Mouse (Mus musculus) mesoderm, embryonic 11.5 days (tissue): Measurements from ENCODE around the gene Lrp5.
A peak's percentile ranks its signal among the peaks of the same experiment; 100 is the strongest.

Source experiments
- DNase-seq: peaks from one replicate; pipeline ENCODE4 v3.0.0-alpha.2; 2012; ENCODE audit warnings: low read depth, low spot score

Gene Lrp5

DNA sequence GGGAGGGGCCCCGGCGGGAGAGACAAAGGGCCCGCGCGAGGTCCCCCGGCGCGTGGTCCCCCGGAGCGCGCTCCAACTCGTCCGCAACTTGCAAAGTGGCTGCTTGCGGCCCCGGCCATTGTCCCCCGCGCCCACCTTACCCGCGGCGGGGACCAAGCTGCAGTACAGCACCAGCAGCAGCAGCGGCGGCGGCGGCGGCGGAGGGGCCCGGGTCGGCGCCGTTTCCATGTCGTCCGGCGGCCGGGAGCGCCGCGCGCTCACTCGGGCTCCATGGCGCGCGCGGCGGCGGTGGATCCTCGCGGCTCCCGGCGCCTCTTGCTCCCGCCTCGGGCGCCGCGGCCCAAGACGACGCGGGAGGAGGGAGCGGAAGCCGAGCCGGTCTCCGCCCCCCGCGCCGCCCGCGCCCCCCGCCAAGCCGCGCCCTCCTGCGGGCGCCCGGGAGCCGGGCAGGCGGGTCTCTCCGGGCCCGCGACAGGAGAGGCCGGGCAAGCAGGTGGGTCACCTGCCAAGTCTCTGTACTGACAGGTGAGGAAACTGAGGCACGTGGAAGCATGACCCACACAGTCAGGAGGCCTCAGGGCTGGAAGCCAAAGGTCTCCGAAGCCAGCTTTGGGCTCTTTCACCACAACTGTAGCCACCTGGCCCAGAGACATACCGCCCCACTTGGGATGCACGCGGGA lies at the start of gene Lrp5:
Gene Lrp5 (minus strand): TSS at position 350 of the 680 bp plus-strand sequence.
- DNase-seq, result peak; percentile 27

DNA sequence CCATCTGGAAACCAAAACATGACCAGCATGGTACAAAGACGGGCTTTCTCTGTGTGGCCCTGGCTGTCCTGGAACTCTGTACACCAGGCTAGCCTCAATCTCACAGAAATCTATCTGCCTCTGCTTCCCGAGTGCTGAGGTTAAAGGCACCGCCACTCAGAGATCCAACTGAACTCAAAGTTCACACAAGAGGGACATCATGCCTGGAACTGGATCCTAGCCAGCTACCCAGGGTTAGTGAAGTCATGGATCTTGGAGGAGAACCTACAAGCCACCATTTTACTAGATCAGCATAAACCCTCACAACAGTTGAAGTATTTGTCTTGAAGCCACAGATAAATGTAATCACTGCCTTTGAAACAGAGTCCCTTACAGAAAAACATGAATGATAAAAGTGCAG lies 49.6 kb upstream of the Lrp5 start:
- no peak for DNase-seq

DNA sequence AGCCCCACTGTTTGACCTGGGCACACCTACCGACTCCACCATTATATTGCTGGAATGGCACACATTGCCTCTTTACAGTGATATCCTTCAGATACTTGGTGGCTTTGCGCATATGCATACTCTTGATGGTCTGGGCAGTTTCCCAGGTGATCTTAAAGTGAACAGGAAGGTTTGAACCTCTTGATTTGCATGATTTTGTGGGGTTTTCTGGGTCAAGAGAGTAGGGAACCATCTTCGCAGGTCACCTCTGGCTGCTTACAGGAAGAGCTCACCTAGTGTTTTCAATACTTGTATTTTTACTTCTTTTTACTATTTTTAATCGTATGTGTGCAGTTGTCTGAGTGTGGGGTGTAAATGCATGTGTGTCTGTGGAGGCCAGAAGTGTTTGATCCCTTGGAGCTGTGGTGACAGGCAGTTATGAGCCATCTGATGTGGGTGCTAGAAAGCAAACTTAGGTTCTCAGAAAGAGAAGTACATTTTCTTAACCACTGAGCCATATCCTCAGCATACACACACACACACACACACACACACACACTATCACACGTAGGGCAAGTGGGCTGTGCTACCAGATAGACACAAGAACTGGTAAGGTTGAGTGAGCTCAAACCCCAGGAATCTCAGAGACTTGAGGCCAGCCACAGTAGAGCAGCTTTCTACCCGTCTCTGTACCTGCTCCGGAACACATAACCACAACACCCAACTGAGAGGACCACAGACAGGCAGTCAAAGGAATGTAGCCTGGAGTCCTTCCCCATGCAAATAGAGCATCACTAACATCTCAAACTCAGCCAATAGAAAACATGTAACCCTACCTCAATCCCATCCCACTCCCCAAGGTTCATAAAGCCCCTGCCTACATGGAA lies 44.6 kb upstream of the Lrp5 start:
- DNase-seq, result no peak

DNA sequence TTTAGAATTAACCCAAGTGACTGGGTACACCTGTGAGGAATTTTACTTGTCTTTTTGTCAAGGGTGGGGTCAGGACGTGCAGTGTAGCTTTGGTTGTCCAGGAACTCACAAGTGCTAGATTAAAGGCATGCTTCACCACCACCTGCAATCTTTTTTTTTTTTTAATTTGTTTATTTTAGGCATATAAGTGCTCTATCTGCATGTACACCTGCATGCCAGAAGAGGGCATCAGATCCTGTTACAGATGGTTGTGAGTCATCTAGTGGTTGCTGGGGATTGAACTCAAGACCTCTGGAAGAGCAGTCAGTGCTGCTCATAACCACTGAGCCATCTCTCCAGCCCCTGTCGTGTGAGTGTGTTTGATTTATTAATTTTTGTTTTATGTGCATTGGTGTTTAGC lies 42.5 kb upstream of the Lrp5 start:
- DNase-seq, result no peak

DNA sequence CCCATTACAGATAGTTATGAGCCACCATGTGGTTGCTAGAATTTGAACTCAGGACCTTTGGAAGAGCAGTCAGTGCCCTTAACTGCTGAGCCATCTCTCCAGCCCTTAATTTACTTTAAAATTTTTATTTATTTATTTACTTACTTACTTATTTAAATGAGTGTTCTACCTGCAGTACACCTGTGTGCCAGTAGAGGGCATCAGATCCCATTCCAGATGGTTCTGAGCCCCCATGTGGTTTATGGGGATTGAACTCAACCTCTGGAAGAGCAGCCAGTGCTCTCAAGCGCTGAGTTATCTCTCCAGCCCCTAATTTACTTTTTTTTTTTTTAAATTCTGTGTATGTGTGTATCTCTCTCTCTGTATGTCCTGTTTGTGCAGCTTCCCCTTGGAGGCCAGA lies 38.4 kb upstream of the Lrp5 start:
- peak; percentile 80 for DNase-seq

DNA sequence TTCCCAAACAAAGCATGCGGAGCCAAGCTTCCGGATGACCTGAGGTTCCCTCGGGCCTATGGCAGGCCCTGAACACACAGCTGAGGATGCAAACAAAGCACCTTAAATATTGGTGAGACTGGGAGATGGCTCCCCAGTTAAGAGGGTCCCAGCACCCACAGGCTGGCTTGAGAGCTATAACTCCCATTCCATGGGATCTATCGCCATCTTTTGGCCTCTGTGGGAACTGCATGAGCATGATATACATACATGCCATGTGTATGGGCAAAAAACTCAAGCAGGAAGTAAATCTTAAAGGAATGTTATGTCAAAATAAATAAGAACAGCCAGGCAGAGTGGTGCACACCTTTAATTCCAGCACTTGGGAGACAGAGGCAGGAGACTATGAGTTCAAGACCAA lies 37.5 kb upstream of the Lrp5 start:
- DNase-seq, result peak; percentile 64

DNA sequence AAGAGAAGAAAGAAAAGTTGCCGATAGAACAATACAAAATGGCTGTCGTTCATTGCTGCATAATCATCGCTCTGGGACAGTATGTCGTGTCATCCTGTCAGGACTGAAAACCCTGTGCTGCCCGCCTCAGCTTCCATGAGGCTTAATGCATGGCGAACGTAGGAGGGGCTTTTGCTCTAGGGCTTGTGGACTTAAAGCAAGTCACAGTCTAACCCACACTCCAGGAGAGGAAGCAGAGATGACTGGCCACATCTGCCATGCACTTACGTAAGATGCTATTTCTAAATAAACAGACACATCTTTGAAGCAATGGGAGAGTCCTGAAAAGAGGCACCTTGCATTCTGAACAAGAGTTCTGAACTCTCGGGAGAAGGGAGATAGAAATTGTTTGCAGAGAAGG lies 36.8 kb upstream of the Lrp5 start:
- DNase-seq, result no peak

DNA sequence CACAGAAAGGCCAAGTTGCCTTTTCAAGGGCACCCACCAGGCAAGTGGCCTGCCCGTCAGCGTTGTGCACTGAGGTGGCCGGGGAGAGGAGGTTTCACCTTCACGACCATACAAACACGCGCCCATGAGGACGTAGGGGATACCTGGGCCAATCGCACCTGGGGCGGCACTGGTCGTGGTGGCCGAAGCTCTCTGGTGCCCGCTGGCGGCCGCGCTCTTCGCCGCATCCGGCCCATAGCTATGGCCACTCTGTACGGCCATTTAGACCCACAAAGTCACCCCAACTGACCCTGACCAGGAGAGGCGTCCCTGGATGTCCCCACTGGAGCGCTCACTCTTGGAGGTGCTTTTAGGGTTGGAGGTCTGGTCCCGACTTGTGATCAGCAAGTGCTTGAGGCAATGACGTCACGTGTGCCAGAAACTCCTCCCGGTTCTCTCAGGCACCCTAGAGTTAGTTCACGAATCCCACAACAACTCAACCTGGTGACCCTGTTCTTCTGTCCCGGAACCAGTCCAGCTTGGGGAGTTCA lies 33.1 kb upstream of the Lrp5 start:
- DNase-seq, result peak; percentile 30

DNA sequence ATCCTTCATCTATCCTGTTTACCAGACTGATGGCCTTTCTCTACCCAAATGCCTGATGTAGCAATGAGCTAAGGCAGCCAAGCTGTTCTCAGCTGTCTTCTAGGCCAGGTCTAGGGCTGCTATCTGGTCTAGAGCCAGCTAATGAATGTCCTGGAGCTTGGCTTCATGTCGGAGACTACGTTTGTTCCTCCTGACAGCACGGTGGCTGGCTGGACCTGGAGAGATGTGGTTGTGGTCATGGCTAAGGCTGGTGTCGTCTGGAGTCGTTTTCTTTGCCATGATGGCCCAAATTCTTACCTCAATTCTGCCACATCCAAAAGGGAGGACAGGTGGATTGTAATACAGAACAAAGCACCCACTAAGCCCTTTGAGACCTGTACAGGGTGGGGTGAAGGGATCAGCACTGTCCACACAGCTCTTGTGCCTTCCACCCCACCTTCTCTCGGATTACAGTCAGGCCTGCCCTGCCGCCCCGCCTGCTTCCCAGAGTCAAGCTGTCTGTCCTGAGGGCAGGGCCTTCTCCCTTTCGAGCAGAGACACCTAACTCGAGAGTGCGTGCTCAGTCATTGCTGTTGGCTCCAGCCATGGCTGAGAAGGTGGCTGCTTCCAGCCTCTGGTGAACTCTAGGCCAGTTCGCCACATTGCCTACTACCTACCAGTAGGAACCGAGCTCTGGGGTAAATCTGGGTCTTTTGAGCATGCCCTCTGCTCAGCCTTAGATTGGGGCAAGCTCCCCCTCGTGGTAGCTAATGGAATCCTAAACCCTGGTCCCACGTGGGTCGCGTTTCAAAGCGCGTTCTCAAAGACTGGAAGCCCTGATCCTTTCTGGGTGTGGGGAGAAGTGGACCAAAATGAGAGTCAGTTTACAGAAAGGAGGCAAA lies 32.4 kb upstream of the Lrp5 start:
- peak; percentile 80 for DNase-seq

DNA sequence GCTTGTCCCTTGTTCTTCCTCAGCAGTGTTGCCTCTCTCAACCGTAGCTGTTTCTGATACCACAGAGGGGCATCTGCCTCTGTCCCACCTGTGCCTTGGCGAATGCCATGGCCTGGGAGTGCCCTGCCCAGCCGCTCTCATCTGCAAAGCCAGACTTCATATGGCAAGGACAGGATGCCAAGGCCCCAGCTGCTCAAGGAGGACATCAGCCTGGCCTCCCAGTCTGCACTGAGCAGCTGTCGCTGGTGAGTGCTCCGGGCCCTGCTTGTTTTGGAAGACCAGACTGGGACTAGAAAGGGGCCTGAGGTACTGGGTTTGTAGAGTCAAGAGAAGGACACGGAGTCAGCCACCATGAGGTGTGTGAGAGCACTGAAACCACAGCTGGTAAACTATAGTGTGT lies 28.0 kb upstream of the Lrp5 start:
- no peak for DNase-seq

DNA sequence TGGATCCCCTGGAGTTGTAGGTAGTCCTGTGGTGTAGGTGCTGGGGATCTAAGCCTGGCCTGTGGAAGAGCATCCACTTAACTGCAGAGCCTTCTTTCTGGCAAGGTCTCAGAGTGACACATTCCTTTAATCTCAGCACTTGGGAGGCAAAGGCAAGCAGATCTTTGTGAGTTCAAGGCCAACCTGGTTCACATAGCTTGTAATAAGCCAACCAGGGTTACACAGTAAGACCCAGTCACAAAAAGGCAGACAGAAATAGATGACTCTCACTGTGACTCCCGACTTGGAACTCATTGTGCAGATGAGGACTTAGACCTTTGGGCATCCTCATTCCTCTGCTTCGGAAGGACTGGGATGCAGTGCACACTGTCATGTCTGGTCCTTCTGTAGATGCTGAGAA lies 24.1 kb upstream of the Lrp5 start:
- DNase-seq, result no peak

DNA sequence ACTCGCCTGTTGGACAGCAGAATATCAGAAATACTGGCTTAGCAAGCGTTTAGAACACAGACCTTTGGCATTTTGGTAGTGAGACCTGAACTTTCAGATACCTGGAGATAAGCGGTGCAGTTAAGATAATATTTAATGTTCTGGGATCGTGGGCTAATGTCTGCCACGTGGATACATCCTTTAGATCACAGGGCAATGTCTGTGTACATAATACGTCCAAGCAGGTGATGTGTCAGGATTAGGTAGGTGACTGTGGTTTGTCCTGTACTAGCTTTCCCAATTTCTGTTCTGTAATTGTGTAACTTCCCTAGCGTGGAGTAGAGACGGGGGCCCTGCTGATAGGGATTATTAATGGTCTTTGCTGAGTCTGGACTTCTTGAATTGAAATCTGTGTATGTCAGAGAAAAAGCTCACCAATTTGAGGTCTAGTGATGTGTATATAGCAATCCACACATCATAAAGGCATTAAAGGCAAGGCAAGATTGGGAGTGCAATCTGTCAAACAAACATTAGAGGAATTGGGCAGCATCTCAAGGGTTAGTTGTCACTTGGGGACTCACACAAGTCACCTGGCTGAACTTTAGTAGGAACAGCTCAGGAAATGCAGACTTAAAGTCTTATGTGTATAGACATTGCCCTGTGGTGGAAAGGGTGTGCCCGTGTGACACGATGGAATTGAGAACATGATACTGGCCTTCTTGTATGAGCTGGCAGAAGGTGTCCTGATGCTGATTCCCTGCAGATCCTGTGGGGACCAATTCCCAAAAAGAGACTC lies 22.8 kb upstream of the Lrp5 start:
- DNase-seq, result no peak

DNA sequence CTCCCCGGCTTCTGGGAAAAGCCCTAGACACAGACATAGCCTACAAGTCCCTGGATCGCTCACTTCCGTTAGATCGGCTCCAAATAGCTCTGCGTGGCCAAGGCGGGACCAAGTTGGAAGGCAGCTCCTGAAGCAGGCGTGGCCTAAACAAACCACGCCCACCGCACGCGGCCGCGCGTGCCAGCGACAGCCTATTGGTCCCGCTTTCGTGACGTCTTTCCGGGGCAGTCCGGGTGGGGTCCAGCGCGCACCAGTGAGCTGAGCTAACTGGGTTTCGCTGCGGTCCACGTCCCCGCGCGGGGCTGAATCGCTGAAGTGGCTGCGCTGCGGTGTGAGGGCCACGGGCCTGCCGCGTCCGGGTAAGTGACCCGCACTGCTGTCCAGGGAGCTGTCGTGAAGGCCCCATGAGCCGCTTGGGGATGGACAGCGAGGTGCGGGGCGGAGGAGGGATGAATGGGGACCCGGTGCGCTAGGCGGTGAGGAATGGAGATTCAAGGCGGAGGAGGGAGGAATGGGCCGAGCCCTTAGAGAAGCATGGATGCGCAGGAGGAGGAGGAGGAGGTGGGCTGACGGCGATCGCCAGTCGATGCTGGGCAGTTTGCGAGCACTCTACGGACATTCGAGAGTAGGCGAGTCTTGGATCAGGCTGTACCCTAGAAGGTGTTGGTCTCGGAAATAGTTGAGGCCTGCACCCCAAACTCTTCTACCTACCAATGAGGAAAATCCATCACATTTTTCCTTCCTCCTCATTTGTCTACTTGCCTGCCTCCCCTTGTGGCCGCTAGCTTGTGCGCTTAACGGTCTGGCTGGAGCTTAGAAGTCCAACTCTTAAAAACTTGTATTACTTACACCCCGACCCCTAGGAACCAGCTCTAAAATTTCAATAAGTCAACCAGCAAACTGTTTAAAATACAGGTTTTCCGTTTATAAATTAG lies 22.0 kb upstream of the Lrp5 start, which contains the start of gene 1810055G02Rik:
Gene 1810055G02Rik (plus strand): TSS at position 216 of the 935 bp plus-strand sequence.
- DNase-seq, result peak; percentile 100

DNA sequence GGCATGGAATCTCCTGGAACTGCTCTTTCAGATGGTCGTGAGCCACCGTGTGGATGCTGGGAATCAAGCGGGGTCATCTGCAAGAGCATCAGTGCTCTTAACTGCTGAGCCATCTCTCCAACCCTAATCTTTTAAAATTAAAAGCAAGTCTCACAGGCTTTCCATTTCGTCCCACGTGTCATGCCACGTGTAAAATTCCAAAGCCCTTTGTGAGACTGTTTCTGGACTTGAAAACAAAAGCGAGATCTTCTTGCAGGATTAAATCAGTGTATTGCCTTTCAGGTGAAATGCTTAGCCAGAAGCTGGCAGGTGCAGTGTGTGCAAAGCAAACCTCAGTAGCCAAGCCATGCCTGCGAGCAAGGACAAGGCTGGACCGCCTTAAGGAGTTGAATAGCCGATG lies 21.2 kb upstream of the Lrp5 start:
- peak; percentile 14 for DNase-seq

DNA sequence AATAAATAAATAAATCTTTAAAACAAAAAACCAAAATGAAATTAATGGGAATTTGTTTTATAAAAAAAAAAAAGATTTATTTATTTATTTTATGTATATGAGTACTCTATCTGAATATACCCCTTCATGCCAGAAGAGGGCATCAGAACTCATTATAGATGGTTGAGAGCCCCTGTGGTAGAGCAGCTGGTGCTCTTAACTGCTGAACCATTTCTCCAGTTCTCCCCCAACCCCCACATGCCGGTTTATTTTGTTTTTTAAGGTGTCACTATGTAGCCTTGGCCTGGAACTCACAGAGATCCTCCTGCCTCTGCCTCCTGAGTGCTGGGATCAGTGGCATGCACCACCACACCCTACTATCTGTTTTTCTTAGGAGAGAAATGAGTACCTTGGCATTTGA lies 19.9 kb upstream of the Lrp5 start:
- no peak for DNase-seq

DNA sequence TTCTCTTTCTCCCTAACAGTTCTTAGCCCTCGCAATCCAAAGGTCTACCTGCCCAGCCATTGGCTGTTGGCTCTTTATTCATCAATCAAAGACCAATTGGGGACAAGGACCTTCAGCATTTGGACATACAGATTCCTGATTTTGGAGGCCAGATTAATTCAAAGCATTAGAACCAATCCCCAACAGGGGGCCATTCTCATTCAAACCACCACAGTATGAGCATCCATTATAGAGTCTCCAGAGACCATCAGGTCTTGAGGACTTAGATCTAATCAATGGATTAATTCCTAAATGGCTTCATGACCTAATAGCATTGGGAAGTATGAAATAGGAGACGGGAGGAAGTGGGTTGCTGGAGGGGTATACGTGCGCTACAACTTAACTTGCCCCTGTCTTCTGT lies 16.1 kb upstream of the Lrp5 start:
- no peak for DNase-seq

DNA sequence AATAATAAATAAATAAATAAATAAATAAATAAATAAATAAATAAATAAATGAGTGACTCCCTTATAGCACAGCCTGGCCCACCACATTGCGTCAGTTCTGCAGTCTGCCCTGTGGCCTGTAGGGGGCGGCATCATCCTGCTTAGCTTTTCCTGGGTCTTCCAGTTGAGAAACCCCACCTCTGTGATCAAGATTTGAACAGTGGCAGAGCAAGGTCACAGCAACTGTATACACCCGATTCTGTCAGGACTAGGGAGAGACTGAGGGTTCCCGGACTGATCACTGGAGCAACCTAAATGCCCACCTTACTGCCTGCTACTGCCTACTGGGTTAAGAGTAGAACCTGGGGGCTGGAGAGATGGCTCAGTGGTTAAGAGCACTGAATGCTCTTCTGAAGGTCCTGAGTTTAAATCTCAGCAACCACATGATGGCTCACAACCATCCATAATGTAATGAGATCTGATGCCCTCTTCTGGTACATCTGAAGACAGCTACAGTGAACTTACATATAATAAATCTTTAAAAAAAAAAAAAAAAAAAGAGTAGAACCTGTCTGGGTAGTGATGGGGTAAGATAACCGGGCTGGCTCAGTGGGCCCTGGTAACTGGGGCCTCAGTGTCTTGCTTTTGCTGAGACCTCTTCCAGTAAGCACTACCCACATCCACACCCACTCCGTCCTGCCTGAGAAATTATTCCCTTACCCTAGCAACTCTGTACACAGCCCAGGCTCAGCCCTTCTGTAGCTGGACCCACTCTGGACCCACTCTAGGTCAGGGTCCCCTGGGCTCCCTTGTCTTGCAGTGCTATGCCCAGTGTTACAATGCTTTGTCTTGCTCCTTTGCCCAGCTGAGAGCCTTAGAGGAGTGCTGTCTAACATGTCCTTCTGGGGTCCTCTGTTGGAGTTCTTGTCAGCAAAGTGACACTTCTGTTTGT lies 13.4 kb upstream of the Lrp5 start:
- DNase-seq, result peak; percentile 80

DNA sequence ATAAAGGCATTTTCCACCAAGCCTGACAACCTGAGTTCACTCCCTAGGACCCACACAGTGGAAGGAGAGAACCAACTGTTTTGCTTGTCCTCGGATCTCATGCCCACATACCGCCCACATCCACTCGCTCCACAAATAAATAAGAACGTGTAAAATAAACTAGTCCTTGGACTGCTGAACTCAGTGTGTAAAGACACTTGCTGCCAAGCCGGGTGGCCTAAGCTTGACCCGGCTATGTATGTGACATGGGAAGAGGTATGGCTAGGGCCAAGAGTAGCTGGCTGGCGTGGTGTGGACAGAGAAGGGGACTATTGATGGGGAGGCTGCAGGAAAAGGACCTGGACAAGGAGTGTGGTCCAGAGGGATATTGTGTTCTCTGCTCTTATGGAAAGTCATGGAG lies 11.7 kb upstream of the Lrp5 start:
- DNase-seq, result no peak

DNA sequence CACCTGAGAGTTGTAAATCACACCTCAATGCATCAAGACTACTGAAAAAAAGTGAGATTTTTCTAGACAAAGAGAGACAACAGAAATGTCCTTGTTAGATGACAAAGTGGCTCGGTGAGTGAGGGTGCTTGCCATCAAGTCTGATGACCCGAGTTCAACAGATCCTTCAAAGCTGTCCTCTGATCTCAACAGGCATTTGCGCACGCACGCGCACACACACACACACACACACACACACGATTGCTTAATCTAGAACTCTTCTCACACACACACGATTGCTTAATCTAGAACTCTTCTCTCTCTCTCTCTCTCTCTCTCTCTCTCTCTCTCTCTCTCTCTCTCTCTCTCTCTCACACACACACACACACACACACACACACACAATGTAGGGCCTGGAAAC lies 9.6 kb upstream of the Lrp5 start:
- DNase-seq, result no peak
